Mouse (Mus musculus) thymus, adult 18-20 months (tissue): ENCODE results near the gene Zfp988.
"Not testable (repeated sequence)": the region's sequence is repeated elsewhere in the genome, so short reads cannot be mapped to it uniquely, and the experiment has no call there.

ENCODE experiments used
- DNase-seq, 2 experiments: peaks; one replicate each; pipeline ENCODE4 v3.0.0; 2022; ENCODE audit warnings: mixed read lengths in 2 of 2

Gene Zfp988

GRCm38 (mm10) chr4:147345061-147345554 lies 39.6 kb downstream of the Zfp988 start:
- not testable (repeated sequence) for DNase-seq

- not testable (repeated sequence) for DNase-seq
Observed at GRCm38 (mm10) chr4:147346361-147347035, 41.0 kb downstream of the Zfp988 start.

- not testable (repeated sequence) for DNase-seq
Observed at GRCm38 (mm10) chr4:147347300-147347699, 41.8 kb downstream of the Zfp988 start.

- DNase-seq, result not testable (repeated sequence)
Observed at GRCm38 (mm10) chr4:147347880-147348279, 42.4 kb downstream of the Zfp988 start.

- not testable (repeated sequence) for DNase-seq
Observed at GRCm38 (mm10) chr4:147348401-147348800, 42.9 kb downstream of the Zfp988 start.

- DNase-seq, result not testable (repeated sequence)
Observed at GRCm38 (mm10) chr4:147348906-147349686, 43.6 kb downstream of the Zfp988 start.

- DNase-seq, result not testable (repeated sequence)
Observed at GRCm38 (mm10) chr4:147349687-147350415, 44.4 kb downstream of the Zfp988 start.

- DNase-seq, result not testable (repeated sequence)
Observed at GRCm38 (mm10) chr4:147350541-147350940, 45.1 kb downstream of the Zfp988 start.

GRCm38 (mm10) chr4:147351376-147351980 lies 46.0 kb downstream of the Zfp988 start:
- DNase-seq, result not testable (repeated sequence)

GRCm38 (mm10) chr4:147353626-147354025 lies 48.2 kb downstream of the Zfp988 start:
- not testable (repeated sequence) for DNase-seq

- not testable (repeated sequence) for DNase-seq
Observed at GRCm38 (mm10) chr4:147356042-147356441, 50.6 kb downstream of the Zfp988 start.

- not testable (repeated sequence) for DNase-seq
Observed at GRCm38 (mm10) chr4:147357195-147357594, 51.7 kb downstream of the Zfp988 start.

- not testable (repeated sequence) for DNase-seq
Observed at GRCm38 (mm10) chr4:147361003-147361402, 55.5 kb downstream of the Zfp988 start, which contains the start of gene Zfp978. Gene Zfp978 (plus strand): TSS chr4:147361303.

- DNase-seq, result not testable (repeated sequence)
Observed at GRCm38 (mm10) chr4:147361872-147362271, 56.4 kb downstream of the Zfp988 start.

- not testable (repeated sequence) for DNase-seq
Observed at GRCm38 (mm10) chr4:147369564-147369963, 64.1 kb downstream of the Zfp988 start.

GRCm38 (mm10) chr4:147383199-147383598 lies 77.7 kb downstream of the Zfp988 start:
- DNase-seq, result not testable (repeated sequence)
